Mouse (Mus musculus): ENCODE measurements around the gene Tet2.

DNA sequence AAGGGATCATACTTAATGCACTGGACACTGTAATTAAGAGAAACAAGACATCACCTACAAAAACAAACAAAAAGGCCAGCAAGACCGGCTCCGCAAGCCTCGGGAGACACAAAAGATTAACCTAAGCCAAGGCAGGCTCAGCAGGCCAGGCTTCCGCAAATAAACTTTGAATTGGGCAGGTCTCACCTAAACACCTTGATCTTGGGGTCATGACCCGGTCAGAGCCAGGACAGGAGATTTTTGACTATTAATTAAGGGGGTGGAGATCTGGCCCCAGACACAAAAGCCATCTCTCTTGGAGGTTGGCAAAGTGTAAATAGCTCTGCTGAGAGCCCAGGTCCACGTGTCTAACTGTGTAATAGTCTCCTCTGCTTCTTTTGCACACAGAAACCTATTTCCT lies 10.9 kb downstream of the Tet2 start:
- TF ChIP-seq CTCF (IDR thresholded peaks at IDR 0.05; ENCODE audit: low read depth) (no peak), EP300 (optimal IDR thresholded peaks at IDR 0.05) (no peak)

Measured in stomach, postnatal 0 days (tissue).